Mouse (Mus musculus) G1E (cell line): ENCODE results near the gene Lima1.
"Not testable (repeated sequence)": the region's sequence is repeated elsewhere in the genome, so short reads cannot be mapped to it uniquely, and the experiment has no call there.

ENCODE experiments used
- CTCF ChIP-seq: IDR thresholded peaks from 2 replicates; pipeline ENCODE4 v1.5.1; 2012; ENCODE audit warnings: low read depth, low read length, inconsistent platforms, mixed read lengths
- GATA1 ChIP-seq: IDR thresholded peaks from 2 replicates; pipeline ENCODE4 v1.6.1; 2012; ENCODE audit warnings: borderline replicate concordance, low read length, inconsistent platforms, mixed read lengths
- GATA2 ChIP-seq: IDR thresholded peaks from 2 replicates; pipeline ENCODE4 v1.6.1; 2012; ENCODE audit warnings: low read depth, low read length, inconsistent platforms, borderline replicate concordance
- POLR2AphosphoS5 ChIP-seq: IDR thresholded peaks from 2 replicates; pipeline ENCODE4 v1.6.1; 2012; ENCODE audit warnings: low read depth, low read length, inconsistent platforms; ENCODE audit not compliant: insufficient replicate concordance
- TAL1 ChIP-seq: conservative IDR thresholded peaks from 2 replicates; pipeline ENCODE4 v1.6.1; 2012; ENCODE audit warnings: low read depth, low read length, inconsistent platforms, mixed read lengths

DNA sequence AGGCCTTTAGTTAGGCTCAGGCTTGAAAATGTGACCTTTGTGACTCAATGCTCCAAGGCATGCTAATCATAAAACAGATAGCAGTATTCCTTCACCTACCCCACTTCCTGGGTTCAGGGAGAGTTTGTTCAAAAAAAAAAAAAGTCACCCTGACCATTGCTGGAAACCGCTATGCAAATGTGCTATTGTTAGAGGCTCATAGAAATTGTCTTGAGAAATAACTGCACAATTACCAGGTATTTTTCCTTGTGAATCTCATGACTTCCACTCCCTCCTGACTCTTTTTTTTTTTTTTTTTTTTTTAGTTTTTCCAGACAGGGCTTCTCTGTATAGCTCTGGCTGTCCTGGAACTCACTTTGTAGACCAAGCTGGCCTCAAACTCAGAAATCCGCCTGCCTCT lies 11.9 kb upstream of the Lima1 start:
- not testable (repeated sequence) for TF ChIP-seq CTCF, GATA1, GATA2, POLR2AphosphoS5, TAL1
